Mouse (Mus musculus): ENCODE measurements around the gene Nt5dc3.

DNA sequence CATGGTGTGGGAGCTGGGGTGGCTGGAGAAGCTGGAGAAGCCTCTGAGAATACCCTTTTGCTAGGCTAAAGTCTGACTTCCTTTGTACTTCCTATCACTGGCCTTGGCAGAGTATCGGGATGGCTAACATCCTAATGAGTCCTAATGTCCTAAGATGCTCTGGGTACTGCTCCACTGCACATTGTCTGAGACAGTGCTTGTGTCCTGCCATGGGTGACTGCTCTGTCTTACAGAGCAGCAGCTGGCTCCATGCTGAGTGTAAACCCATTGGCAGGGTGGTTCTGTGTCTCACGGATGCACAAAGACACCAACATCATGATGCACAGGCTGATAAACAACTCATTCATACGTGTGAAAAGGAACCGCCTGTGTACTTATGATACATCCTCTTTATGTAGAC lies 70.3 kb downstream of the Nt5dc3 start:
- no peak for TF ChIP-seq CTCF (IDR thresholded peaks at IDR 0.05; ENCODE audit: control insufficient read depth, insufficient read depth, insufficient read length)
- no peak for TF ChIP-seq USF1 (IDR thresholded peaks at IDR 0.05; ENCODE audit: low read depth)
- no peak for TF ChIP-seq FOSL1 (IDR thresholded peaks at IDR 0.05; ENCODE audit: insufficient read depth, low read length, poor library complexity, severe bottlenecking)
- TF ChIP-seq MAX (IDR thresholded peaks at IDR 0.05), result no peak
- TF ChIP-seq MYOD1 (IDR thresholded peaks at IDR 0.05; ENCODE audit: control insufficient read depth, insufficient read length, low read depth), result no peak
- no peak for TF ChIP-seq MYOG (IDR thresholded peaks at IDR 0.05; ENCODE audit: control insufficient read depth, extremely low read depth, insufficient read length)
